Mouse (Mus musculus): ENCODE data around the gene Adgrg1. TPM values are rescaled to one million over a fixed set of nuclear protein-coding genes. Genes with fewer than 3 reads are reported as not detected.

The Adgrg1 gene
- polyA plus RNA-seq, 1 experiment: 146 TPM

DNA sequence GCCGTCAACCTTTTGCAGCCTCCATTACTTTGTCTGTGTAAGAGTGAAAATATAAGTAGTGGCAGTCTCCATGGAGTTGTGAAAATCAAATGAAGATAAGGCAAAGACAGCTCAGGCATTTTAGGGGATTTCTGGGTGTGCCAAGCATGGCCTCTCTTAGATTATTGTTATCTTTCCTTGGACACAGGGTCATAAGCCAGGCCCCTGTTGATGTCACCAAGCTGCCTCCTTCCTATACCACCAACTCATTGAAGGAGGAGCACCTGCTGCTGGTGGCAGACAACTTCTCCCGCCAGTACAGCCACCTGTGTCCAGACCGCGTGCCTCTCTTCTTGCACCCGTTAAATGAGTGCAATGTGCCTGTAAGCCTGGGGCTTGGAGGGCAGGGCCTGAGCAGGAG lies 81.9 kb downstream of the Adgrg1 start:
- DNase-seq: no peak
- Histone ChIP-seq H3K27ac (ENCODE audit: control insufficient read depth, insufficient read depth, low read length) (no peak overlapping the region), H3K27me3 (ENCODE audit: control insufficient read depth, insufficient read depth, low read length) (no peaks in the 10 kb centered on the region), H3K4me1 (replicated peaks; ENCODE audit: control insufficient read depth, insufficient read depth, low read length) (peaks cover 17% of the 10 kb centered on the region), H3K4me3 (ENCODE audit: control insufficient read depth, insufficient read depth, low read length) (no peak overlapping the region), H3K36me3 (ENCODE audit: control insufficient read depth, insufficient read depth, low read length) (no peaks in the 10 kb centered on the region)
- 21% methylated on average over 5 of the region's 5 CpGs for WGBS
- no peak for TF ChIP-seq CTCF (IDR thresholded peaks at IDR 0.05; ENCODE audit: borderline replicate concordance, control insufficient read depth, extremely low read depth, insufficient read depth, low read length, poor library complexity)
- no peak for TF ChIP-seq POLR2A (IDR thresholded peaks at IDR 0.05; ENCODE audit: control insufficient read depth, extremely low read depth, insufficient read depth, low read length, poor library complexity)

DNA sequence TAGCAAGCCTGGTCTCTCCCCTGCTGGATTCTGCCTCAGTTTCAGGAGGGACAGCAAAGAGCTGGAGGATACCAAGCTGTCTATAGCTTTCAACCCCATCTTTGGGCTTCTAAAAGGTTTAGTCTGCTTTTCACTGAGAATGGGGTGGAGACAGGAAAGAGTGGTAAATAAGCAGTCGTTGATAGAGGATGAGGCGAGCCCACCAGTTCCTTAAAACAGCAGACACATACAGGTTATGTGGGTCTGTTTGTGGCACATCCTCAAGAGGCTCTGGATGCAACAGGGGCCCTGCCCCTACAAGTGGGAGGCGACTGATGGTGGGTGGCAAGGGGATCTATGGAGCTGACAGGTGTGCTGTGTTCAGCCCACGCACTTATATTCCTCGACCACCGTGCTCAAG lies 84.1 kb downstream of the Adgrg1 start:
- Histone ChIP-seq H3K36me3 (ENCODE audit: control insufficient read depth, insufficient read depth, low read length) (no peaks in the 10 kb centered on the region), H3K4me3 (ENCODE audit: control insufficient read depth, insufficient read depth, low read length) (no peak overlapping the region), H3K27ac (ENCODE audit: control insufficient read depth, insufficient read depth, low read length) (no peak overlapping the region), H3K27me3 (ENCODE audit: control insufficient read depth, insufficient read depth, low read length) (no peaks in the 10 kb centered on the region), H3K4me1 (replicated peaks; ENCODE audit: control insufficient read depth, insufficient read depth, low read length) (peaks cover 17% of the 10 kb centered on the region)
- 8% methylated on average over 6 of the region's 6 CpGs for WGBS
- TF ChIP-seq CTCF (IDR thresholded peaks at IDR 0.05; ENCODE audit: borderline replicate concordance, control insufficient read depth, extremely low read depth, insufficient read depth, low read length, poor library complexity) (no peak), POLR2A (IDR thresholded peaks at IDR 0.05; ENCODE audit: control insufficient read depth, extremely low read depth, insufficient read depth, low read length, poor library complexity) (no peak)
- DNase-seq: no peak

GRCm38 (mm10) chr8:95059812-95060533 lies 85.4 kb downstream of the Adgrg1 start:
- TF ChIP-seq POLR2A (IDR thresholded peaks at IDR 0.05; ENCODE audit: control insufficient read depth, extremely low read depth, insufficient read depth, low read length, poor library complexity) (no peak), CTCF (IDR thresholded peaks at IDR 0.05; ENCODE audit: borderline replicate concordance, control insufficient read depth, extremely low read depth, insufficient read depth, low read length, poor library complexity) (no peak)
- DNase-seq: no peak
- H3K4me3 ChIP-seq (ENCODE audit: control insufficient read depth, insufficient read depth, low read length): no peak overlapping the region
- no peaks in the 10 kb centered on the region for H3K27me3 ChIP-seq (ENCODE audit: control insufficient read depth, insufficient read depth, low read length)
- 43% methylated on average over 6 of the region's 6 CpGs for WGBS
- no peaks in the 10 kb centered on the region for H3K36me3 ChIP-seq (ENCODE audit: control insufficient read depth, insufficient read depth, low read length)
- peaks cover 17% of the 10 kb centered on the region for H3K4me1 ChIP-seq (replicated peaks; ENCODE audit: control insufficient read depth, insufficient read depth, low read length)
- no peak overlapping the region for H3K27ac ChIP-seq (ENCODE audit: control insufficient read depth, insufficient read depth, low read length)

Other genes with a start within 250 kb of the Adgrg1 start
- 109 and 122 TPM in 2 replicates for gene Ccl22, start 229.2 kb upstream of the Adgrg1 start, polyA plus RNA-seq (2012; rRNA removed)
- gene Cx3cl1, start 202.7 kb upstream of the Adgrg1 start, polyA plus RNA-seq (2012; rRNA removed): 31.0 and 33.8 TPM in 2 replicates
- 8.0 and 15.7 TPM in 2 replicates for gene Ccl17, start 164.3 kb upstream of the Adgrg1 start, polyA plus RNA-seq (2012; rRNA removed)
- 166 and 176 TPM in 2 replicates for gene Coq9, start 136.4 kb upstream of the Adgrg1 start, polyA plus RNA-seq (2012; rRNA removed)
- 49.2 and 53.5 TPM in 2 replicates for gene Ciapin1, start 136.4 kb upstream of the Adgrg1 start, polyA plus RNA-seq (2012; rRNA removed)
- gene Polr2c, start 117.3 kb upstream of the Adgrg1 start, polyA plus RNA-seq (2012; rRNA removed): 146 and 160 TPM in 2 replicates
- 3.1 and 4.9 TPM in 2 replicates for gene Dok4, start 98.4 kb upstream of the Adgrg1 start, polyA plus RNA-seq (2012; rRNA removed)
- gene Ccdc102a, start 56.7 kb upstream of the Adgrg1 start, polyA plus RNA-seq (2012; rRNA removed): 6.8 and 7.2 TPM in 2 replicates
- gene Adgrg5, start 51.1 kb upstream of the Adgrg1 start, polyA plus RNA-seq (2012; rRNA removed): 37.5 and 40.5 TPM in 2 replicates
- 27.0 and 32.0 TPM in 2 replicates for gene Adgrg3, start 42.9 kb downstream of the Adgrg1 start, polyA plus RNA-seq (2012; rRNA removed)
- gene Drc7, start 80.4 kb downstream of the Adgrg1 start, polyA plus RNA-seq (2012; rRNA removed): 2.6 and 2.7 TPM in 2 replicates
- gene Katnb1, start 106.4 kb downstream of the Adgrg1 start, polyA plus RNA-seq (2012; rRNA removed): 38.4 and 41.6 TPM in 2 replicates
- 13.7 and 19.1 TPM in 2 replicates for gene Kifc3, start 228.1 kb downstream of the Adgrg1 start, polyA plus RNA-seq (2012; rRNA removed)

All from thymus, adult 2 months (tissue).